Mouse (Mus musculus) v-Abl transformed pro-B cells (cell line): ENCODE measurements around the gene Upb1.
"Not testable (repeated sequence)": the region's sequence is repeated elsewhere in the genome, so short reads cannot be mapped to it uniquely, and the experiment has no call there.

Experiments used
- in situ Hi-C, 2 experiments: fragments of 400-800 bp; cut with MboI; formaldehyde crosslinking; loops; one replicate each; pipeline ENCODE4 v1.15.1; 2025; ENCODE audit not compliant: unreplicated experiment in 2 of 2

Upb1 gene

DNA sequence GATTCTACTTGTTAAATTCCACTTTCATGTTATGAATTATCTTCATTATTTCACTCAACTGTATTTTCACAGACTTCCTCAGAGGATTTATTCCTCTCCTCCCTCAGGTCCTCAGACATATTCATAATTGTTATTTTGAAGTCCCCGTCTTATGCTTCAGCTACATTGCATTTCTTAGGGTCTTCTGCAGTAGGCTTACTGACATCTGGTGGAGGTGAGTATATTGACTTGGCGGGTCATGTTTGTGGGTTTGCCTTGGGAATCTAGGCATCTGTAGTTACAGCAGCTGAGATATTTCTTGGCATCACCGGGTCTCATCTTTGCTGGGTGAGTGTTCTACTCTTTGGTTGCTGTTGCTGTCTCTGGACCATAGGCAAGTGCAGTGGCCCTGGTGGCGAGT lies at the start of gene Upb1:
Gene Upb1 (plus strand): TSS at position 158 of the 400 bp plus-strand sequence.
- in situ Hi-C loops, result no loop called here

DNA sequence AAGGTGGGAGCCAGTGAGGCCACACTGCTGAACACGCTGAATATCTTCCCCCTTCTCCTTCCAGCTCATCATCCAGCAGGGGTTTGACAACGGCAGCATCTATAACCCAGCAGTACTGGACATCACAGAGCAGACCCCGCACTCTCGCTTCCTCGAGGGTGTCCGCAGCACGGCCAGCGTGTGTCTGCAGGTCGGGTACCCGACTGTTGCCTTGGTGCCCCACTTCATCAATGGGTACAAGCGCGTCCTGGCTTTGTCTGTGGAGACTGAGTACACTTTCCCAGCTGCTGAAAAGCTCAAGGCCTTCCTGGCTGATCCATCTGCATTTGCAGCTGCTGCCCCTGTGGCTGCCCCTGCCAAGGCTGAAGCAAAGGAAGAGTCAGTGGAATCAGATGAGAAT lies 48.4 kb upstream of the Upb1 start:
- in situ Hi-C loops, result no loop called here

DNA sequence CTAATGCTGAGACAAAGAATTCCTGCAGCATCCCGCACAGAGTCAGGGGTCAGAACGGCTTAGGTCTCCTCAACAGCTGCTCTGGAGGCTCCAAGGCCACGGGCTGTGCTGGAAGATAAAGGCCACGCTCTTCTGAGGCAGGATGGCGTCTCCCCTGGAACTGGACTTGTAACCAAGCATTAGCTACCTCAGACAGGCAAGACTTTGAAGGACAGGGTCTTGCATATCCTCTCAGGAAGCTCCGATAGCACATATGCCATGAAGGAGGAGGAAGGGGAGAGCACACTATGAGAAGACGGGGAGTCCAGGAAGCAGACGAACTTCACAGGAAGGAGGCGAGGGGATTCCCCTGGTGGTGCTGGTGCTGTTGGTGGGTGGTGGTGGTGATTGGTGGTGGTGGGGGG lies 47.1 kb upstream of the Upb1 start:
- in situ Hi-C loops, result not testable (repeated sequence)

- in situ Hi-C loops, result no loop called here
Observed at GRCm38 (mm10) chr10:75355341-75355740, 45.6 kb upstream of the Upb1 start.

DNA sequence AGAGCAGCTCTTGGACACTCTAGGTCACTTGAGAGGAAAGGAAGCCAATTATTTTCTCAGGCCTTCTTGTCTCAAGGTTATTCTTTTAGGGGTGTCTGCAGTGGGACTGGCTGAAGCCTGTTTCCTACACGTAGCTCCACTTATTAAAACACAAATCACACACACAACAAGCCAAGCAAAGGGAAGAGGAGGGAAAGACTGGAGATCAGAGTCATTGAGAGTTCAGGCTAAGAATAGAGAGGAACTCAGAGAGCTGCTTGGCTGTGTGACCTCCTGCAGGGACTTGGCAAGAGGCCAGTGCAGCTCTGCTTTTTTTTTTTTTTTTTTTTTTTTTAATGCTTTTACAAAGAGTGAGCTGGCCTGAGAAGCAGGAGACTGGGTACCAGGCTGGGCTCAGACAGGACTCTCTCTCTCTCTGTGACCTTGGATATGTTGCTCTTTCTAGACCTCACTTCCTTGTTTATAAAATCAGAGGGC lies 36.7 kb upstream of the Upb1 start:
- in situ Hi-C loops, result not testable (repeated sequence)

DNA sequence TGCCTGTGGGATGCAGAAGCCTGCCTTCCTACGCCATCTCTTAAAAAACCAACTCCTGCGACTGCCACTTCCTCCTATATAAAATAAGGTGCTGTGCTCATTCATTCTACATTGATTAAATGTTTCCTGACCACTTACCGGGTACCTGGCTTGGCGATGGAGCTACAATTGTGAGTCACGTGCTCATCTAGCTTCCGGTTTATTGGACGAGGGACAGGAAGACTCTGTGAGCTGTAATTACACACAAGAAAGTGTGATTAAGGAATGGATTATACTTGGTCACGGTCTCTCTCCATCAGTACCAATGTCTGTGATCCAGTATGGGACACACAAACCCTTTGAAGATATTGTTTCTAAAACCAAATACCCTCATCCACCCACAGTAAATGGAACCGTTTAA lies 36.1 kb upstream of the Upb1 start:
- in situ Hi-C loops, result no loop called here

DNA sequence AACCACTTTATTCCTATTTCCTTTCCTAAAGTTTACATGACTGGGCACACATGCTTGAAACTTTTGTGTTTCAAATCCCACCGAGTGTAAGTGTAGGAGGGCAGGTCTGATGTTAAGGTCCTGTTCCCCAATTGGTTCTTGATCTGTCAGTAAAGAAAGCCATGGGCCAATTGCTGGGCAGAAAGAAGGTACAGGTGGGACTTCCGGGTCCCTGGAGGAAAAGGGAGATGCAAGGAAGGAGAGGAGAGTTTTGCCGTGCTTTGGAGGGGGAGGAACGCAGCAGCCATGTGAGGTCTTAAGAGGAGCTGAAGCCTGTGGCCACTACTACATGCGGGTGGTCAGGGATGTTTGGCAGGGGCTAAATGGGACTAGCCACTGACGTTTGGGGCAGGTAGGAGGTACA lies 35.7 kb upstream of the Upb1 start:
- in situ Hi-C loops, result no loop called here

GRCm38 (mm10) chr10:75373655-75374351 lies 27.1 kb upstream of the Upb1 start:
- in situ Hi-C loops, result not testable (repeated sequence)

DNA sequence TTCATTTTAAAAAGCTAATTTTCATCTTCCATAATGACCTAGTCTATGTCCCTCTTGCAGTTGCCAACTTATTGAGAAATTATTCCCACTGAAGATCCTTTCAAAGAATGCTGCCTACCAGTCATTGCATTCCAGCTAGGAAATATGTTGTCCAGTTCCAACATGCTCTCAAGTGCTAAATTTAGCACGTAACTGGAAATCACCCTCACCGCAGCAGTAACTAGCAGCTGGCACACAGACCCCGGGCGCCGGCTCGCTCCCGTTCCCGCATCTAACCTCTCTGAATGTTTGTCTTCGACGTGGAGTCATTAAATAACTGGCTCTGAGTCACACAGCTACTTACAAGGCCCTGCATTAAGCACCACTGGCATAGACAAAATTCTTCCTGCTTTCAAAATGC lies 22.2 kb upstream of the Upb1 start:
- in situ Hi-C loops, result no loop called here

- in situ Hi-C loops, result no loop called here
Observed at GRCm38 (mm10) chr10:75390156-75390555, 10.8 kb upstream of the Upb1 start.

- in situ Hi-C loops, result no loop called here
Observed at GRCm38 (mm10) chr10:75390832-75391231, 10.1 kb upstream of the Upb1 start.

DNA sequence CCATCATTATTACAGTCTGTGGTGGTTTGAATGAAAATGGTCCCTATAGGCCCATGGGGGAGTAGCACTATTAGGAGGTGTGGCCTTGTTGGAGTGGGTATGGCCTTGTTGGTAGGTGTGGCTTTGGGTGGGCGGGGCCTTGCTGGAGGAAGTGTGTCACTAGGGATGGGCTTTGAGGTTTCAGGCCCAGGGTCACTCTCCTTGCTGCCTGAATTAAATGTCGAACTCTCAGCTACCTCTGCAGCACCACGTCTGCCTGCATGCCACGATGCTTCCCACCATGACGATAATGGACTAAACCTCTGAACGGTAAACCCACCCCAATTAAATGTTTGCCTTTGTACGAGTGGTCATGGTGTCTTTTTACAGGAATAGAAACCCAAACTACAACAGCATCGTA lies 6.1 kb upstream of the Upb1 start:
- in situ Hi-C loops, result no loop called here

DNA sequence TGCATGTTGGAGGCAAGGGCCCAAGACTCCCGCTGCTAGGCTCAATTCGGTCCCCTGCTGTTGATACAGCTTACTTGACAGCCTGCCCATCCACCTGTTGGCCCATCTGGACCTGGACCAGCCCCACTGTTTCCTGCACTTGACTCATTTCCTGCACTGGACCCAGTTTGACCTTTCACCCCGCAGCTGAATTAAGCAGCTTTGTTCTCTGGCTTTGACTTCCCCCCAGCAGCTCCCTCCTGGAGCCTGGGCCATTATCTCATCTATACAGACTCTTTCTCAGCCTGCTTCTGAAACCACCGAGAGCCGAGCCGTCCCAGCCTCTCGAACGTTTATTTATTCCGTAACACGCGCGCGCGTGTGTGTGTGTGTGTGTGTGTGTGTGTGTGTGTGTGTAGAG lies 3.9 kb upstream of the Upb1 start:
- in situ Hi-C loops, result no loop called here

GRCm38 (mm10) chr10:75405916-75406315 lies 5.0 kb downstream of the Upb1 start:
- in situ Hi-C loops, result no loop called here

GRCm38 (mm10) chr10:75406755-75407154 lies 5.8 kb downstream of the Upb1 start:
- in situ Hi-C loops, result no loop called here

GRCm38 (mm10) chr10:75407741-75408140 lies 6.8 kb downstream of the Upb1 start:
- in situ Hi-C loops, result no loop called here

DNA sequence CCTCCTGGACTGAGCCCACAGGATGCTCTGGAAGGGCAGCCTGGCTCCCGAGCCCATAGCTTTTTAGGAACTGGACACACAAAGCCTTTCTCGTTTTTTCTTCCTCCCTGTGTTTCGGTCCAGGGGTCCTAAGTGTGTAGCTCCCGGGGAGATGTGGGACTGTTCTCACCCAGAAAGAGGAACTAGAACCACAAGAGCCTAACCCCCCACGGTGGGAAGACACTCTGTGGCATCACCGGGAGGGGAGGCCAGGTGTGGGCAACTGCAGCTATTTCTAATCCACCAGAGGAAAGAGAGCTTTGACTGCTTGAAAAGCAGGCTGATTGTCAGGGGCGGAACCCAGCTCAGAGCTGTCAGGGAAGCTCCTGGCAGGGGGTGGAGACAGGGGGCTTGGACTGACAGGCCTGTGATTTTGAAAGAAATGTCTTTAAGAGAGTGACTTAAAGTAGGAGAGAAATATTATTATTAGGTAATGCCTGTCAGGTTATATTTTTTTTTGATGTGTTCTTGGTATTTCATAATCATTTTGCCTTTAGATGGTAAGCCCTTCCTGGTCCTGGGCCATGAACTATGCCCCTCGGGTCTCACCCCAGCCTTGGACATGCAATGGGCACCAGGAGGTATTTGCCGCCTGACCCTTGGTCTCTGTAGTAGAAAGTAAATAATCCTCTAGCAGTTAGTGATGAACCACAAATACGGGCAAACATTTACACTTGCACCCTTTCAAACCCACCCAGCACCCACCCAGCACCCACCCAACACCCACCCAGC lies 10.6 kb downstream of the Upb1 start:
- in situ Hi-C loops, result loop anchor here in 1 of 2 experiments (10.0 kb wide), 1 partner anchor 87 kb away; no protein-coding TSS in a partner anchor

DNA sequence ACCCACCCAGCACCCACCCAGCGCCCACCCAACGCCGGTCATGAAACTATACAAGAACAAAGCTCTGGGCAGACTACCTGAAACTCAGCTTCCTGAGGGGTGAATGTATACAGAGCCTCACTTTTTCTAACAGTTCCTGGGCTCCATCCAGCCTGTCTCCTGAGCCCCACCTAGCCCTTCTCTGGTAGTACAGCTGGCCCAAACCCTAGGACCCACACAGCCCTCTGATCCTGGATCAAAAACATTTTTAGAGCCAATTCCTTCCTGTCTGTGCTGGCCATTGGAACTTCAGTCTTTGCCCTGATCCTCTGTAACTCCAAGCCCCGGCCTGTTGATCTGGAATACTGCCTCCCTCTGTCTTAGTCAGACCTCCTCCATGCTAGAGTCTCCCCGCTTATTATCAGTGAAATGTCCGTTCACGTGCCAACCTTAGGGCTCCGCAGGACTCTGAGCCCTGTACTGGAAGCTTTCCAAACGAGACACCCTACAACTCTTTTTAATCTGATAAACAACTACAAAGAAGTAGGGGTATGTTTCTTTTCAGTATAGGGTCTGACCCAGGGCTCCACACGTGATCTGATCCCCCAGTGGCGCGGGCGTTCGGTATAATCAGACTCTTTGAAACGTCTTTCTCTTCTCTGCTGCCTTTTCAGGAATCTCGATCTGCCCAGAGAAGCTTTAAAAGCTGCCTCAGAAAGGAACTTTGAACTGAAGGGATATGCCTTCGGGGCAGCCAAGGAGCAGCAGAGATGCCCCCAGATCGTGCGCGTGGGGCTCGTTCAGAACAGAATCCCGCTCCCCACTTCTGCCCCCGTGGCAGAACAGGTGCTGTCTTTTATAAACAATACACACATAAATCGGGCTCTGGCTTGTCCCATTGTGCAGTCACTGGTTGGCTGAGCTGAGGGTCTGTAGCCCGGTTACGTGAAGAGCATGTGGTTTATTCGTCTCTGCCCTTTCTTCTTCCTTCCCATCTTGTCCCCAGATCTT lies 11.5 kb downstream of the Upb1 start:
- in situ Hi-C loops, result loop anchor here in 1 of 2 experiments (10.0 kb wide), 1 partner anchor 88 kb away; no protein-coding TSS in a partner anchor

- in situ Hi-C loops, result loop anchor here in 1 of 2 experiments (10.0 kb wide), 1 partner anchor 90 kb away; no protein-coding TSS in a partner anchor
Observed at GRCm38 (mm10) chr10:75414925-75415324, 14.0 kb downstream of the Upb1 start.

- in situ Hi-C loops, result loop anchor here in 1 of 2 experiments (10.0 kb wide), 1 partner anchor 93 kb away; no protein-coding TSS in a partner anchor
Observed at GRCm38 (mm10) chr10:75417363-75418042, 16.6 kb downstream of the Upb1 start.
